Mouse (Mus musculus) stomach, embryonic 14.5 days (tissue): ENCODE measurements around the gene Styxl1. TPM values are rescaled to one million over a fixed set of nuclear protein-coding genes. Genes with fewer than 3 reads are reported as not detected.

Experiments
- ATAC-seq: fragments of 200-750 bp; cut with Nextera tagmentation; 2 replicates; pipeline ENCODE4 v1.8.0; 2017; ENCODE audit warnings: low read depth, moderate TSS enrichment; ENCODE audit not compliant: insufficient number of reproducible peaks, insufficient read depth, low FRiP score
- H3K27ac ChIP-seq: fragments of 300-500 bp; sonication (generic); 2 replicates; pipeline ENCODE4 v1.5.1; 2014; ENCODE audit warnings: mild to moderate bottlenecking, low read length, moderate library complexity, mixed read lengths
- H3K27me3 ChIP-seq: fragments of 300-500 bp; sonication (generic); 2 replicates; pipeline ENCODE4 v1.6.1; 2014; ENCODE audit warnings: low read length, control low read depth, mixed read lengths; ENCODE audit not compliant: control insufficient read depth, insufficient read depth
- H3K36me3 ChIP-seq: fragments of 300-500 bp; sonication (generic); 2 replicates; pipeline ENCODE4 v1.6.1; 2014; ENCODE audit warnings: mild to moderate bottlenecking, control low read depth, low read length, moderate library complexity, mixed read lengths; ENCODE audit not compliant: control insufficient read depth, insufficient read depth
- H3K4me1 ChIP-seq: fragments of 300-500 bp; sonication (generic); 2 replicates; pipeline ENCODE4 v1.6.1; 2014; ENCODE audit warnings: low read length, control low read depth, mixed read lengths; ENCODE audit not compliant: control insufficient read depth, insufficient read depth
- H3K4me2 ChIP-seq: fragments of 300-500 bp; sonication (generic); replicated peaks from 2 replicates; pipeline ENCODE4 v1.6.1; 2014; ENCODE audit warnings: low read depth, low read length, control low read depth
- H3K4me3 ChIP-seq: fragments of 300-500 bp; sonication (generic); 2 replicates; pipeline ENCODE4 v1.5.1; 2014; ENCODE audit warnings: low read depth, low read length, control low read depth
- H3K9ac ChIP-seq: fragments of 300-500 bp; sonication (generic); replicated peaks from 2 replicates; pipeline ENCODE4 v1.6.1; 2014; ENCODE audit warnings: low read depth, mild to moderate bottlenecking, control low read depth, low read length, moderate library complexity, mixed read lengths
- H3K9me3 ChIP-seq: fragments of 300-500 bp; sonication (generic); 2 replicates; pipeline ENCODE4 v1.6.1; 2016; ENCODE audit warnings: low read depth, low read length, control low read depth; ENCODE audit not compliant: control insufficient read depth
- WGBS: fragments of 180-500 bp; shearing (Covaris S2); extraction: QIAGEN DNeasy Blood & Tissue Kit; methylation state at CpG from one replicate; pipeline ENCODE4 v1.1.7; 2014; 5-methylcytosine and 5-hydroxymethylcytosine counted together
- polyA plus RNA-seq: library from polyadenylated mRNA; unstranded; fragments of >200 nt; fragmentation: Nextera tagmentation; extraction: Ambion mirVana; gene quantifications from 2 replicates; pipeline ENCODE4 v1.2.1, GENCODE M21; 2014

Styxl1 gene
- polyA plus RNA-seq, 1 experiment from 2014 or later: 0.25 TPM

DNA sequence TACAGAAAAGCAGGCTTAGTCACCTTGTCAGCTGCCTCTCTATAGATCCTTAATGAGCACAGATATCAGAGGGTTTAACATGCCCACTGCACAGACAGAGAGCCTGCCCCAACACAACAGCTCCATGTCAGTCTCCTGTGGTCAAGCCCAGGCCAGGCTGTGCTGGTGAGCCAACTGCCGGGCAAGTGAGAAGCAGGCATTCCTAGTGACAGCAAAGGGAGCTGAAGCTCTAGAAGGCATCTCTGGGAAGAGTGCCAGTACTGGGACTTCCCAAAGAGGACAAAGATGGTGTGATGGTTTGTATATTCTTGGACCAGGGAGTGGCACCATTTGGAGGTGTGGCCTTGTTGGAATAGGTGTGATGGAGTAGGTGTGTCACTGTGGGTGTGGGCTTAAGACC lies 27.1 kb downstream of the Styxl1 start:
- H3K4me2 ChIP-seq: no peak overlapping the region
- ATAC-seq: no peak
- 75% methylated on average over 1 of the region's 1 CpGs for WGBS
- no peaks in the 10 kb centered on the region for H3K27me3 ChIP-seq
- no peak overlapping the region for H3K4me3 ChIP-seq
- no peak overlapping the region for H3K9ac ChIP-seq
- H3K4me1 ChIP-seq: no peaks in the 10 kb centered on the region
- H3K9me3 ChIP-seq: peaks cover 6% of the 10 kb centered on the region; the same call in 1 of the 2 replicates
- no peak overlapping the region for H3K27ac ChIP-seq
- H3K36me3 ChIP-seq: no peaks in the 10 kb centered on the region

DNA sequence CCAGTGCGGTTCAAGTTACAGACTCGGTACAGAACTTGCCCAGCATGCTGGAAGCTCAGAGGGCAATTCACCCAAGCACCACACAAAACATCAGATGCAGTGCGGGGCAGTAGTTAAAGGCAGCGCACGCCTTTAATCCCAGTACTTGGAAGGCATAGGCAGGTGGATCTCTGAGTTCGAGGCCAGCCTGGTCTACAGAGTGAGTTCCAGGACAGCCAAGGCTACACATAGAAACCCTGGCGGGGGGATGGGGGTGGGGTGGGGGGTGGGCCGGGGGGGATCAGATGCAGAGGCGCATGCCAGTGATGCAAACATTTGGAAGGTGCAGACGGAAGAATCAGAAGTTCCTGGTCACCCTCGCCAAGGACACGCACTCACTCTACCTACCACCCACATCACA lies 33.4 kb downstream of the Styxl1 start:
- no peak for ATAC-seq
- Histone ChIP-seq H3K27ac (peak overlapping the region; percentile 29; the same call in 1 of the 2 replicates), H3K9me3 (peaks cover 6% of the 10 kb centered on the region; the same call in 1 of the 2 replicates), H3K36me3 (no peaks in the 10 kb centered on the region), H3K4me1 (0 out of 2 replicates have a peak, but pooled peaks cover 5% of the 10 kb centered on the region), H3K4me2 (peak overlapping the region; percentile 67), H3K9ac (no peak overlapping the region), H3K27me3 (no peaks in the 10 kb centered on the region), H3K4me3 (peak overlapping the region; percentile 68)
- 21% methylated on average over 12 of the region's 12 CpGs for WGBS

DNA sequence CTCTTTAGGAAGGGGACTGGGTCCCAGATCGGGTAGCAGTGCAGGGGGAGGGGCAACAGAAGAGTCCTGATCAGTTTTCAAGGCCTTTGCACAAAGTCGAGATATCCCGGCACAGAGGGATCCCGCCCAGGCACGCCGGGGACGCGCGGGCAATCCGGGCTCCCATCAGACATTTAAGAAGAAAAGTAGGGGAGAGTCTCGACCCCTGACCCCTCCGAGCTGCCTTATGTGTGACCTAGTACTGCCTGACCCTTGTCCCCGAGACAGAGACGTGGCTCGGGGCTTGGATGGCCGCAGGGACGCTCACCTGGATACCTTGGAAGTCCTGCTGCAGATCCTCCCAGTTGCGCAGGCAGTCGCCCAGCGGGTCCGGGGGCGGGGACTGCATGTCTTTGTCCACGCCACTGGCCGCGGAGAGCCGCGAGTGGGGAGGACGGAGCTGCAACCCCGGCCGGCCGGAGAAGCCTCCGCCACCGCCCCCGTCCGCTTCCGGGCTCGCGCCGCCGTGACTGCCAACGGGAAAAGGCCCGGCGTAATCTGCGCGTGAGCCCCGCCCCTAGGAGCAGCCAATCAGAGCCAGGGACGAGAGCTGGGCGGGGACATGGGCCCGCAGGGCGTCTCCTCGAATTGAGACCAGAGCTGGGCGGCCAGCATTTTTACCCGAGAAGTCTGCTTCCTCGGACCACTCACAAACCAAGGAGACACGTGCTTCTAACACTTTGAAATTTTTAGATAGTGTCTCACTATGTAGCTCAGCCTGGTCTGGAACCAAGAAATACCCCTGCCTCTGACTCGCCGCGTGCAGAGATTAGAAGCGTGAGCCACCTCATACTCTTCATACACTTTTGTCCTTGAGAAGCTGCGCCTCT lies 34.2 kb downstream of the Styxl1 start, which contains the start of gene Tmem120a:
Gene Tmem120a (minus strand): TSS at position 708 of the 869 bp plus-strand sequence.
- peaks cover 6% of the 10 kb centered on the region; the same call in 1 of the 2 replicates for H3K9me3 ChIP-seq
- peak within 1 kb of the TSS; percentile 67 for H3K4me2 ChIP-seq
- WGBS: under 1% methylated on average over 60 of the region's 60 CpGs
- no peaks in the 10 kb centered on the region for H3K27me3 ChIP-seq
- H3K4me3 ChIP-seq: peak within 1 kb of the TSS; percentile 68
- H3K36me3 ChIP-seq: no peaks in the 10 kb centered on the region
- ATAC-seq: peak; percentile 97
- H3K9ac ChIP-seq: peak within 1 kb of the TSS; percentile 41
- H3K27ac ChIP-seq: peak within 1 kb of the TSS; percentile 29; the same call in 1 of the 2 replicates
- 0 out of 2 replicates have a peak, but pooled peaks cover 5% of the 10 kb centered on the region for H3K4me1 ChIP-seq

DNA sequence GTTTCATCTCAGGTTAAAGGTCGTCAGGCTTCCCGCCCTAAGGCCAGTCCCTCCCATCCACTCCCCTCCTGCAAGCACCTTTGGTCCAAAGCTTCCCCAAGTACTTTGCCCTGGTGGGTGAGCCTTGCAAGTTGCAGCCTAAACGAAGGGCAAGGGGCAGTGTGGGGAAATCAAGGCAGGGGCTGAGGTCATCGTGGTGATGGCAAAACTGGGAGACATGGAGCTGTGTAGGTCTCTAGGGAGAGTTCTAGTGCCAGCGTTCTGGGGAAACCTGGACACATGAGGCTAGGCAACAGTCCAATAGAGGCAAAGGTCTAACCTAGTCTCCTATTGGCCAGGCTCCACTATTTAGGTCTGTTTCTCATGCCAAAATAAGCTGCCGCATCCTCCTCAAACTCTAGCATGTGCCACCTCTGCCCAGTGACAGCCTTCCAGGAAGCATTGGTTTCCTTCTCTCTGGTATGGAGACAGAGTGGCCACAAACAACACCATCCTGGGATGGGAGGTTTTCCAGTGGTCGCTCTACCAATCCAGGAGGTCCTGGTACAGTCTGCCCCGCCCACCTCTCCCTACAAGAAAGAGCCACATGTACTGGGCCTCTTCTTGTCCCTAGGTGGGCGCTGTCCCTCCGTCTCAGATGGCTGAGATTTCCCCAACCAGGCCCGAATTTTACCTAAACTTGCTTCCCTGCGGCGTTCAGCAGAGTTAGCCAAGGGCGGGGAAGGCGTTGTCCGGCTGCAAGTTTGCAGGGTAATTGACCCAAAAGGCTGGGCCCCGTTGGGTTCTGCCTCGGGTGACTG lies 35.0 kb downstream of the Styxl1 start:
- Histone ChIP-seq H3K27ac (no peak overlapping the region), H3K9ac (peak overlapping the region; percentile 41), H3K4me1 (0 out of 2 replicates have a peak, but pooled peaks cover 5% of the 10 kb centered on the region), H3K27me3 (no peaks in the 10 kb centered on the region), H3K4me2 (peak overlapping the region; percentile 67), H3K36me3 (no peaks in the 10 kb centered on the region), H3K4me3 (peak overlapping the region; percentile 68), H3K9me3 (peaks cover 6% of the 10 kb centered on the region; the same call in 1 of the 2 replicates)
- no peak for ATAC-seq
- WGBS: 20% methylated on average over 18 of the region's 18 CpGs

DNA sequence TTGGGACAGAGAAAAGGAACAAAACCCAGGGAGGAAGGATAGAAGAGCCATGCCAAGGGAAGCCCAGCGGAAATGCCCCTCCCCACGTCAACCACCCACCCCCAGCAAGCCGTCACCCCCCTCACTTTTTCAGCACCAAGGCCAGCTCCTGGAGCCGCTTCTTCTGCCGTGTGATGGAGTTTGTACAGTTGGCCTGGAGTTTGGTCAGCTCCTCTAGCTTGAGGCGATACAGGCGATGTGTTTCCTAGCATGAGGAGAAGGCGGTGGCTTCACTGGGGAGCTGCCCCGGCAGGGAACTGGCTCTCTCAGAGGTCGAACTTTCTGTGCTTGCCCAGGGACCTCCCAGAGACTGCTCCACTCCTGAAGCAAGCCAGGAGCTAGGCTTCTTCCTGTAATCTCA lies 36.0 kb downstream of the Styxl1 start:
- Histone ChIP-seq H3K4me2 (no peak overlapping the region), H3K9ac (no peak overlapping the region), H3K4me3 (no peak overlapping the region), H3K27ac (no peak overlapping the region), H3K36me3 (no peaks in the 10 kb centered on the region), H3K9me3 (no peaks in the 10 kb centered on the region), H3K27me3 (no peaks in the 10 kb centered on the region), H3K4me1 (0 out of 2 replicates have a peak, but pooled peaks cover 5% of the 10 kb centered on the region)
- WGBS: 59% methylated on average over 10 of the region's 10 CpGs
- no peak for ATAC-seq

DNA sequence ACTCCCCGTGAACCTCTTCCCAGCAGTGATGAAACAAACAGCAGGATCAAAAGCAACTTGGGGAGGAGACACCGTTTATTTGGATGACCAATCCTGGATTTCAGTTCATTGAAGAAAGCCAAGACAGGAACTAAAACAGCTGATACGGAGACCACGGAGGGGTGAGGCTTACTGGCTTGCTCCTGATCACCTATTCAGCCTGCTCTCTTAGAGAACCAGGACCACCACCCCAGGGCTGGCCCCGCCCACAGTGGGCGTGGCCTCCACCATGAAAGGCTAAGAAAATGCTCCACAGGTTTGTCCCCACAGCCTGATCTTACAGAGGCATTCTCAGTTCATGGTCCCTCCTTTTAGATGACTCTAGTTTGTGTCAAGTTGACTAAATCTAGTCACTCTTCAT lies 39.9 kb downstream of the Styxl1 start:
- Histone ChIP-seq H3K9ac (no peak overlapping the region), H3K4me1 (0 out of 2 replicates have a peak, but pooled peaks cover 5% of the 10 kb centered on the region), H3K27me3 (no peaks in the 10 kb centered on the region), H3K4me2 (no peak overlapping the region), H3K27ac (no peak overlapping the region), H3K4me3 (no peak overlapping the region), H3K9me3 (no peaks in the 10 kb centered on the region), H3K36me3 (peaks cover 30% of the 10 kb centered on the region)
- 10% methylated on average over 6 of the region's 6 CpGs for WGBS
- ATAC-seq: no peak

DNA sequence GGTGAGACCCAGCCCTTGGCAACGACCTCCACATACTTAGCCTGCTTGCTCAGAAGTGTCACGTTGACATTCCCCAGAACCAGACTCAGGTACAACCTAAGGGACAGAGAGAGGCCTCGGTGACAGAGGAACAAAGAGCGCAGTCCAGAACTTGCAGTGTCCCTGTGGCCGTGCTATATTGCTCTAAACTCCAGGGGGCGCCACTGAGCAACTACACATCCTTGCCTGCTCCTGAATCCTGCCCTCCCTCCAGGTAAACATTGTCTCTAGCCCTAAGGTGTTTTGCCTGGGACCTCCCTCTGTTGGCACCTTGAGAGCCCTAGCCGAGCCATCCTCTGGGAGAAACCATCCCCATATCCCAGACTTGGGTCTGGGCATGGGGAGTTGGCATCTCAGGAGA lies 41.0 kb downstream of the Styxl1 start:
- Histone ChIP-seq H3K27ac (no peak overlapping the region), H3K4me3 (no peak overlapping the region), H3K4me1 (no peaks in the 10 kb centered on the region), H3K36me3 (peaks cover 41% of the 10 kb centered on the region), H3K9ac (no peak overlapping the region), H3K4me2 (no peak overlapping the region), H3K9me3 (no peaks in the 10 kb centered on the region), H3K27me3 (no peaks in the 10 kb centered on the region)
- 78% methylated on average over 7 of the region's 7 CpGs for WGBS
- ATAC-seq: no peak

DNA sequence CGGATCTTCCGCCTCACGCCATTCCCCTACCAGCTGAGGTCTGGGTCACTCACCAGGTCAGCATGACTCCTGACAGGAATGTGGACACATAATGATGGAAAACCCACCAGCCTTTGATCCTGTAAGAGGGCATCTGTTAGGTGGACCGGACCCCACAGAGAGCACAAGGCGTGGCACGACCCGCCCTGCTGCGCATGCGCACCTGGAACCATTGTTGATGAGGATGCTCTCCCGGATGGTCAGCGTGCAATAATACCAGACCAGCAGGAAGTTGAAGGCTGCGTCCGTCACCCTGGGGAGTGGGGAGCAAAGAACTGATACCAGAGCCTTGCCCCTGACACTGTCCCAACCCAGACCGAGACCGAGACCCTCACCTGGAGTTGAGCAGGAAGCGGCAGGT lies 41.6 kb downstream of the Styxl1 start:
- Histone ChIP-seq H3K4me3 (no peak overlapping the region), H3K9me3 (no peaks in the 10 kb centered on the region), H3K9ac (no peak overlapping the region), H3K4me1 (no peaks in the 10 kb centered on the region), H3K4me2 (no peak overlapping the region), H3K27ac (no peak overlapping the region), H3K27me3 (no peaks in the 10 kb centered on the region), H3K36me3 (peaks cover 47% of the 10 kb centered on the region)
- WGBS: 87% methylated on average over 16 of the region's 16 CpGs
- ATAC-seq: no peak
